Mouse (Mus musculus) olfactory bulb, adult 2 months (tissue): Measurements from ENCODE around the gene Il13ra2.

Source experiments
- CTCF ChIP-seq: fragments of 200-500 bp; IDR thresholded peaks from 2 replicates; pipeline ENCODE4 v1.5.1; 2012; ENCODE audit warnings: low read depth, mild to moderate bottlenecking, low read length, moderate library complexity; ENCODE audit not compliant: insufficient read depth
- POLR2A ChIP-seq: fragments of 200-500 bp; IDR thresholded peaks from 2 replicates; pipeline ENCODE4 v1.6.1; 2012; ENCODE audit warnings: mild to moderate bottlenecking, low read depth, low read length, moderate library complexity; ENCODE audit not compliant: insufficient read depth

DNA sequence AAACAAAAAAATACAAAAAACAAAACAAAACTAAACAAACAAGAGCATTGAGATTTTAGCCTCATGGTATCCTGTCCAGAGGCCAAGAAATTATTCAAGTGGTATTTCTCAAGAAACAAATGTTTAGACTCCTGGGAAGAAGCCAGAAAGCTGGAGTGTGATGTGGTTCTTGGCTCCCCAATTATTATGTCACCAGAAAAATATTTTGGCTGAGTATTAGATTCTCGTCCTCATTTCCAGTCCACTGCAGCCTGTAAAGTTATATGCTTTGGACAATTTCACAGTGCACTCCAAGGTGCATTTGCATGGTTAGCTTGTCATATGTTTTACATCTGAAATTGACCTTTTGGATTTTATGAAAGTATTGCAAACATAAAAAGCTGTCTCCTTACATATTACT, 761 bp upstream of the Il13ra2 start:
- TF ChIP-seq POLR2A (no peak), CTCF (no peak)
